ENCODE assay signal across 9 mouse cellular contexts in genomic region chr8:61387501-61387963, GRCm38 (mm10).
DNase-seq lines count a peak whose midpoint lies in the region; ATAC-seq and TF ChIP-seq lines count a peak whose summit lies in the region.
"Had no signal": no experiment of that assay in that cellular context is flagged by ENCODE, and none has a peak within 500 bp of the region (broad histone marks: within the 10 kb centered on the region; RNA-seq: fewer than 3 reads in every experiment).

No protein-coding gene starts in this region.

- peaks cover 2% of the 10 kb centered on the region; the same call in 1 of the 2 replicates for H3K36me3 ChIP-seq in ES-E14 (ENCODE audit: control insufficient read depth, insufficient read depth, low read length, poor library complexity, severe bottlenecking)
- H3K36me3 ChIP-seq in hindbrain, embryonic 10.5 days, result peaks cover 56% of the 10 kb centered on the region

- H3K9me3 ChIP-seq in ES-E14 (ENCODE audit: control insufficient read depth, insufficient read depth, low read depth, low read length), result no peaks in the 10 kb centered on the region
- H3K9me3 ChIP-seq in hindbrain, embryonic 10.5 days, result no peaks in the 10 kb centered on the region
- H3K9me3 ChIP-seq: megakaryocyte, embryonic 14.5 days had no signal

- H3K9ac ChIP-seq in ES-E14 (ENCODE audit: insufficient read depth, low read depth, low read length, poor library complexity, severe bottlenecking), result no peak overlapping the region

- no peaks in the 10 kb centered on the region for H3K27me3 ChIP-seq in hindbrain, embryonic 10.5 days (ENCODE audit: insufficient read depth, poor library complexity, severe bottlenecking)
- H3K27me3 ChIP-seq: megakaryocyte, embryonic 14.5 days had no signal

- in situ Hi-C loops in ES-E14 (cut with MboI; ENCODE audit: low sequenced_read_pairs in 2 of 2, unreplicated experiment in 2 of 2), result no loop called here

- WGBS in hindbrain, embryonic 10.5 days, result 31% methylated on average over 6 of the region's 6 CpGs

- ATAC-seq in megakaryocyte-erythroid progenitor cell, adult 5-6 weeks (replicated peaks; ENCODE audit: low FRiP score, low TSS enrichment, poor library complexity, severe bottlenecking), result no peak

- no peaks in the 10 kb centered on the region for H3K4me1 ChIP-seq in ES-E14 (ENCODE audit: control insufficient read depth in 2 of 2, insufficient read depth in 2 of 2, low read length in 2 of 2, poor library complexity in 1 of 2)
- peaks cover 56% of the 10 kb centered on the region for H3K4me1 ChIP-seq in hindbrain, embryonic 10.5 days (replicated peaks)

- peak; percentile 80 for DNase-seq in heart, adult 11 months
- DNase-seq in heart, adult 9 months (ENCODE audit: low spot score in 2 of 2), result no peak
- no peak for DNase-seq in ES-E14 (ENCODE audit: low read depth, low spot score)
- DNase-seq in hindbrain, embryonic 10.5 days (ENCODE audit: low spot score), result peak; percentile 65
- DNase-seq in lung, postnatal 36 days, result peak; percentile 59
- DNase-seq in spleen, postnatal 14 days (ENCODE audit: low spot score in 2 of 2), result no peak
- no peak for DNase-seq in cerebellum, postnatal 36 days

- H3K4me3 ChIP-seq in ES-E14 (ENCODE audit: insufficient read depth in 1 of 2, low read depth in 1 of 2, low read length in 2 of 2, poor library complexity in 1 of 2, severe bottlenecking in 1 of 2), result no peak overlapping the region
- H3K4me3 ChIP-seq in hindbrain, embryonic 10.5 days, result peak overlapping the region; percentile 28
- H3K4me3 ChIP-seq: megakaryocyte, embryonic 14.5 days had no signal

- no peak overlapping the region for H3K27ac ChIP-seq in ES-E14 (ENCODE audit: insufficient read depth, low read depth, low read length, poor library complexity, severe bottlenecking)
- peak overlapping the region; percentile 89 for H3K27ac ChIP-seq in hindbrain, embryonic 10.5 days

TF ChIP-seq in ES-E14, 5 proteins besides CTCF, POLR2A, EP300 and RAD21:
- TF ChIP-seq MAFK (IDR thresholded peaks at IDR 0.05; ENCODE audit: insufficient read depth, low read depth, low read length), result no peak
- TF ChIP-seq ZNF384 (IDR thresholded peaks at IDR 0.05; ENCODE audit: low read depth, low read length), result 0 out of 2 replicates have a peak, but pooled peaks have one; percentile 33

Comparison
In these comparisons a context has a peak if more than half of its experiments do, and no peak if none do; other contexts are left out.
1. DNase-seq: peak in heart, adult 11 months (single experiment), hindbrain, embryonic 10.5 days (single experiment) and lung, postnatal 36 days (single experiment); none in heart, adult 9 months (0 of 2), ES-E14 (single experiment), spleen, postnatal 14 days (0 of 2) and cerebellum, postnatal 36 days (0 of 2).